Mouse (Mus musculus) heart, postnatal 10 days (tissue): ENCODE results near the gene Stat3. TPM values are rescaled to one million over a fixed set of nuclear protein-coding genes. Genes with fewer than 3 reads are reported as not detected.
A peak's percentile ranks its signal among the peaks of the same experiment; 100 is the strongest.

ENCODE experiments used
- DNase-seq, 2 experiments: peaks; one replicate each; pipeline ENCODE4 v3.0.0; 2021
- intact Hi-C: fragments of 180-260 bp; cut with DNase I; formaldehyde crosslinking; loops from one replicate; pipeline ENCODE4 v1.15.1; 2025
- total RNA-seq, 2 experiments: library from RNA; stranded (reverse); gene quantifications; 2 replicates each; pipeline ENCODE4 v1.2.3; 2021

Stat3 gene
- 100 to 1,000 TPM; 110 to 117 TPM for total RNA-seq

GRCm38 (mm10) chr11:100939512-100940151, at the start of gene Stat3:
TSS of gene Stat3 (minus strand) at chr11:100939540.
- intact Hi-C loops = no loop called here
- peak; percentile 100 for DNase-seq

DNA sequence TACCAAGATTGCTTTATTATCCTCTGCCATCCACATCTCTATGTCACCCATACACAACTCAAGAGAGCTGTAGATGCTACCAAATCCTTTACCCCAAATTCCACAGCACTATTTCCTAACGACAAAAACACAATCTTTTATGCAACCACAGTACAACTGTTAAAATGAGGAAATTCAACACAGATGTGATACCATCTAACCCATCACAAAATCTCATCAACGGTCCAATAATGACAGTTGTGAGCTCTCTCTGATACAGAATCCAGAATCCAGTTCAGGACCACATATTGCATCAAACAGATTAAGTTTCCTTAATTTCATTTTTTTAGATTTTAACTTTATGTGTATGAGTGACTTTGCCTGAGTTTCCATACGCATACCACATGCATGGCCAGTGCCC, 49.3 kb upstream of the Stat3 start:
- DNase-seq = no peak
- intact Hi-C loops = no loop called here

DNA sequence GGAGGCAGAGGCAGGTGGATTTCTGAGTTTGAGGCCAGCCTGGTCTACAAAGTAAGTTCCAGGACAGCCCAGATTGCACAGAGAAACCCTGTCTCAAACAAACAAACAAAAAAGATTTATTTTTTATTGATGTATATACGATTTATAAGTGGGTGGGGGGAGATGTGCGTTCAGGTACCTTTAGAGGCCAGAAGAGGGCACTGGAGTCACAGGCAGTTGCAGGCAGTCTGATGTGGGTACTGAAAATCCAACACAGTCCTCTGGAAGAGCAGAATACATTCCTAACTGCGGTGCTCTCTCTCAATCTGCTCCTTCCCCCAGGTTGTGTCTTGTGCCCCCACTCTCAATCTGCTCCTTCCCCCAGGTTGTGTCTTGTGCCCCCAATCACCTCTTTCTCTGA, 46.3 kb upstream of the Stat3 start:
- DNase-seq = no peak
- intact Hi-C loops = no loop called here

GRCm38 (mm10) chr11:100983778-100984131, 44.4 kb upstream of the Stat3 start:
- DNase-seq = no peak
- intact Hi-C loops = loop anchor here (1.0 to 5.0 kb wide), 4 partner anchors 25 to 199 kb away; partner anchors contain the start of gene Atp6v0a1

- peak; percentile 89 to 93 for DNase-seq
- intact Hi-C loops = loop anchor here (1.0 to 5.0 kb wide), 4 partner anchors 26 to 199 kb away; partner anchors contain the start of gene Atp6v0a1
Measured at GRCm38 (mm10) chr11:100983125-100983777, 43.9 kb upstream of the Stat3 start.

DNA sequence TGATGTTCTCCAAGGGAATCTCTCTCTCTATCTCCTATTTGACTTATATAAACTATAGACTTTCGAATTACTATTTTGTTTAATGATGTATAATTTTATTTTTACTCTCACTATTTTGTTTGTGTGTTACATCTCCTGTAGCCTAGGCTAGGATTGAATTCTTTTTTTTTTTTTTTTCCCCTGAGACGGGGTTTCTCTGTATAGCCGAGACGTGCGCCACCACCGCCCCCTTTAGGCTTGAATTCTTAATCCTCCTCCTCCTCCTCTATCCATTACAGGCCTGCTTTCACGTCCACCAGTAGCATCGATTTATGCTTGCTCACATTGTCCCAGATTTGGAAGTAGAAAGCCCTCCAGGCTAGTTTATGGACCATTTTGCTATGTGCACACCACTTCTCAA, 42.7 kb upstream of the Stat3 start:
- intact Hi-C loops = loop anchor here (1.0 to 5.0 kb wide), 4 partner anchors 25 to 200 kb away; partner anchors contain the start of gene Atp6v0a1
- DNase-seq = no peak

GRCm38 (mm10) chr11:100981236-100981635, 41.9 kb upstream of the Stat3 start:
- intact Hi-C loops = loop anchor here (5.0 kb wide), 1 partner anchor 201 kb away; no protein-coding TSS in a partner anchor

DNA sequence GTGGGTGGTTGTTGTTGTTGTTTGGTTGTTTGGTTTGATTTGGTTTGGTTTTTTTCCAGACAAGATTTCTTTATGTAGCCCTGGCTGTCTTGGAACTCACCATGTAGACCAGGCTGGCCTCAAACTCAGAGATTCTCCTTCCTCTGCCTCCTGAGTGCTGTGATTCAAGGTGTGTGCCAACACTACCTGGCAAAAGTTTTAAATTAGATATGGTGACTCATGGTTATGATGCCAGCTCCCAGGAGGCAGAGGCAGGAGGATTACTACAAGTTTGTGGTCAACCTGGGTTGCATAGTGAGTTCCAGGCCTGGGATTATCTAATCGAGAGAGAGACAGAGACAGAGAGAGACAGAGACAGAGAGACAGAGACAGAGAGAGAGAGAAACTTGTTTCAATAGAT, 41.1 kb upstream of the Stat3 start:
- intact Hi-C loops = loop anchor here (5.0 kb wide), 1 partner anchor 202 kb away; no protein-coding TSS in a partner anchor

More at GRCm38 (mm10) chr11:100981236-100981635, 41.9 kb upstream of the Stat3 start:
- no peak for DNase-seq

GRCm38 (mm10) chr11:100979887-100980286, 40.5 kb upstream of the Stat3 start:
- intact Hi-C loops = loop anchor here (5.0 kb wide), 1 partner anchor 202 kb away; no protein-coding TSS in a partner anchor
- DNase-seq = peak; percentile 84

More for the DNA sequence above, 41.1 kb upstream of the Stat3 start:
- DNase-seq = no peak

DNA sequence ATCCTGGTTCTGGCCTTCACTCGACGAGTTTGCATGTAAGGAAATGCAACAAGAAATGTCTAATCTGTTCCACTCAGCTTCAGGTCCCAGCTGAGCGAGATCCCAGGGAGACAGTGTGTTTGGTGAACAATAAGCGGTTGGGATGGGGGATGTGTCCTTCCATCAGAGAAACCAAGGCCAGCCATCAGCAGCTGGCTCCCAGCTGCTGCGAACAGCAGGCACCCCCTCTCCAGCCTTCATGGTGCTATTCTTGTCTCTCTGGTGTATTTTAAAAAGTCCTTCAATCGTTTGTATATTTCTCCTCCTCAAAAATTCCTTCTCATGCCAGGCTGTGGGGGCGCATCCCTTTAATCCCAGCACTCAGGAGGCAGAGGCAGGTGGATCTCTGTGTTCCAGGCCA, 35.9 kb upstream of the Stat3 start:
- DNase-seq = peak; percentile 57 to 60
- intact Hi-C loops = no loop called here

- intact Hi-C loops = no loop called here
- peak; percentile 65 to 69 for DNase-seq
Measured at GRCm38 (mm10) chr11:100974381-100974970, 35.1 kb upstream of the Stat3 start.

- no peak for DNase-seq
- intact Hi-C loops = no loop called here
Measured at GRCm38 (mm10) chr11:100973245-100973644, 33.9 kb upstream of the Stat3 start.

DNA sequence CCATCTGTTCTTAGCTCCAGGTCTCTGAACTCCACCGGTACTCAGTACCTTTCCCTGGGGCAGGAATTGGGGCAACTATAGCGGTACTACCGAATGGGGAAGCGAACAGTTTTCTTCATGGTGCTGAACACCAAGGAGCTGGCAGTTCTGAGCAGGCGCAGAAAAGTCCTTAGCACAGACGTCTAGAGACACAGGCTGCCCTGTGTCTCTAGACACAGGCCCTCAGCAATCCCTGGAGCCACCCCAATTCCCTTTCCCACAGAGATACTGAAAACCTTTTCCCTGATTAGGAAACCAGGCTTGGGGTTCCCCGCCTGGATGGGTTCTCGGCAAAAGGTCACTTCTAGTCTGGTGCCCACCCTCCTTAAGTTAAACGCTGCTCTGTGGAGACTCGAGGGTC, 32.1 kb upstream of the Stat3 start:
- no peak for DNase-seq
- intact Hi-C loops = no loop called here

DNA sequence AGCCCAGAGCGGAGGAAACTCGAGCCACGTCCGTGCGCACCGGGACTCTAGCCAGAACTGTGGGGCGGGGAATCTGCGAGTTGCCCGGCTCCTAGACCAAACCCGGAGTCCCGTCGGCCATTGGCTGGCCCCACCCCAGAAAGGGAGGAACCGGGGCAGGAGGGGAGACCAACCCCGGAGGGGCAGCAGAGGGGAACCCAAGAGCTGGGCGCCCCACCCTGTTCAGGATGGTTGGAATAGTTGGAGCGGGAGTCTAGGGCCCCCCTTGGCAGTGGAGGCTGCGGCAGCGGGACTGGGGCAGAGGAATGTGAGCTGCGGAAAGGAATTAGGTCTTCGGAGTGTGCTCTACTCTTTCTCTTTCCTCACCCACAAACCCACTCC, 31.2 kb upstream of the Stat3 start, which contains the start of gene Cavin1:
Cavin1 (minus strand) TSS at position 331 of the 381 bp plus-strand sequence.
- peak; percentile 99 to 100 for DNase-seq
- intact Hi-C loops = no loop called here

DNA sequence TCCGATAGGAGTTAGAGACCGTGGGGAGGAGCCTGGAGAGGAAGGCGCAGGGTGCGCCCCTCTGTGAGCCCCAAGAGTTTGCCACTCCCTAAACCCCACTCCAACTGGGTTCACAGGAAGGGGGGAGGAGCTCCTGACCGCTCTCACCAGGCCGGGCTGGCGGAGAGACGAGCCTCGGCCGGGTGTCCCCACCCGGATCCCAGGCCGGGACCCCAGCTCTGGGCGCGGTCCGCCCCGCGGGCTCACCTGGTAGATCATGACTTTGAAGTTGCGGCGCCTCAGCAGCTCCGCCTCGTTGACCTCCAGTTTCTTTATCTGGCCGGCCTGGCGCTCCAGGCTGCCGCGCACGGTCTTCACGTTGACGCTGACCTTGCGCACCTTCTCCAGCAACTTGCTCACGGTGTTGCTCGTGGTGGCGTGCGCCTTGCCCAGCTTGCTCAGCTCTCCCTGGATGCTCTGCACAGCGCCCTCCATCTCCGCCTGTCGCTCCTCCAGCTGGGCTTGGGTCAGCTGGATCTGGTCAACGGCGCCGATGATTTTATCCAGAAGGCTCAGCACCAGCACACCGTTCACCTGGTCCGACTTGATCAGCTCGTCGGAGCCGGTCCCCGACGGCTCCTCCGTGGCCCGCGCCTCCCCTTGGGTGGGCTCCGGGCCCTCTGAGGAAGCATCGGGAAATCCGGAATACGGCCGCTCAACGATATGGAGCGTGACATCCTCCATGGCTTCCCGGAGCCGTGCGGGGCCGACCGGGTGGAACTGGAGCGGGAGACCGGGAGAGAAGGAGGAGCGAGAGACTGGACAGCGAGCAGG, 30.6 kb upstream of the Stat3 start:
- peak; percentile 80 to 81 for DNase-seq
- intact Hi-C loops = no loop called here

DNA sequence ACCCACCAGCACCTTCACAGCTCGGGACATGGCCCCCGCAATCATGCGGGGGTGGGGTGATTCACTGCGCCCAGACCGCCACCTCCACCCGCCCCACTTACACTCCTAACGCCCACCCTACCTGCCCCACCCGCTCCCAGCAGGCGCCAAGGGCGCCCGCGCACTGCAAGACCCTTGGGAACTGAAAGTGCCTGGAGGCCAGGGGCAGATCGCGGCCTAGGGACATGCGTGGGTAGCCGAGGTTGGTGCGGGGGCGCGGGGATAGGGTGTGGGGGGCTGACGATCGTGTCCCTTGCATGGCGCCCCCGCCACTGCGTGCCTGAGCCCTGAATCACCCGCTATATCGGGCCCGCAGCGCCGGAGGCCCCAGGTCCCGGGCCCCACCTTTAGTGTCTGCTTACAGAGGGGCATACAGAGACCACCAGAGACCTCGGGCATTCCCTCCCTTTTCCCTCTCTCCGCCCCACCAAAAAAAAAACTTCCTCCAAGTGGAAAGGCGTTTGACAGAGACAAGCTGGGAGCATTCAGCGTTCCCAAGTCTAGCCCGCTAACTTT, 29.9 kb upstream of the Stat3 start:
- intact Hi-C loops = no loop called here

GRCm38 (mm10) chr11:100968501-100968900, 29.2 kb upstream of the Stat3 start:
- intact Hi-C loops = no loop called here
- no peak for DNase-seq

More for the DNA sequence above, 29.9 kb upstream of the Stat3 start:
- peak in 1 of 2 experiments; percentile 60 for DNase-seq

GRCm38 (mm10) chr11:100967881-100968420, 28.6 kb upstream of the Stat3 start:
- intact Hi-C loops = no loop called here
- no peak for DNase-seq

DNA sequence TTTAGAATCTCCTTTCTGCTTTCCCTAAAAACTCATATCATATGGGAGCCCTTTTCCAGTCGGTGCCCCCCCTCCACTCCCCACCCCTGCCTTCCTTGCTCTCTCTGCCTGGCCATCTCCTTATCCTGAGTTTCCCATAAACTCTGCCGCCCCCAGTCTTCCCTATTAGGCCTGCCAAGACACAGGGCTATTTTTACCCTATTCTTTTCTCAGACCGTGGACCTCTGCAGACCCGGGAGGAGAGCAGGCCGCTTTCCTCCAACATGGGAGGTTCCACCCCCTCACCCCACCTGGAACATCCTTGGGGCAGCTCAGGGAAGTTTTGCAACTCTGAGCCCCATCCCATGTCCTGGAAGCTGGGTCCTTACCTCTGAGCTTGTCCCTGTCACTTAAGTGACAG, 28.0 kb upstream of the Stat3 start:
- intact Hi-C loops = no loop called here
- peak; percentile 56 to 58 for DNase-seq

- peak; percentile 42 to 48 for DNase-seq
- intact Hi-C loops = no loop called here
Measured at GRCm38 (mm10) chr11:100965760-100966159, 26.4 kb upstream of the Stat3 start.
